In genomic region chr1:160713383-160713782, GRCm38 (mm10) we compare ENCODE assay signal across 26 mouse cellular contexts.
DNase-seq lines count a peak whose midpoint lies in the region; ATAC-seq lines count a peak whose summit lies in the region.
"Had no signal": no experiment of that assay in that cellular context is flagged by ENCODE, and none has a peak within 500 bp of the region (broad histone marks: within the 10 kb centered on the region; RNA-seq: fewer than 3 reads in every experiment).

No protein-coding gene starts in this region.

- H3K9ac ChIP-seq in heart, embryonic 12.5 days = no peak overlapping the region
- no peak overlapping the region for H3K9ac ChIP-seq in heart, embryonic 16.5 days (ENCODE audit: low read length)
- H3K9ac ChIP-seq: embryonic facial prominence, embryonic 13.5 days; forebrain, embryonic 12.5 days; forebrain, embryonic 15.5 days; hindbrain, embryonic 13.5 days; intestine, embryonic 15.5 days had no signal

- H3K27ac ChIP-seq in heart, embryonic 12.5 days (ENCODE audit: poor library complexity, severe bottlenecking) = peak overlapping the region; percentile 57
- H3K27ac ChIP-seq in heart, embryonic 16.5 days (ENCODE audit: low read length) = peak overlapping the region; percentile 72
- H3K27ac ChIP-seq: embryonic facial prominence, embryonic 10.5 days; embryonic facial prominence, embryonic 13.5 days; forebrain, embryonic 12.5 days; forebrain, embryonic 15.5 days; hindbrain, embryonic 10.5 days; hindbrain, embryonic 13.5 days; intestine, embryonic 15.5 days had no signal

- H3K36me3 ChIP-seq in heart, embryonic 12.5 days = peaks cover 5% of the 10 kb centered on the region; the same call in 1 of the 2 replicates
- H3K36me3 ChIP-seq in heart, embryonic 16.5 days (ENCODE audit: control insufficient read depth, insufficient read depth) = no peaks in the 10 kb centered on the region
- H3K36me3 ChIP-seq: embryonic facial prominence, embryonic 10.5 days; embryonic facial prominence, embryonic 13.5 days; forebrain, embryonic 12.5 days; forebrain, embryonic 15.5 days; hindbrain, embryonic 10.5 days; hindbrain, embryonic 13.5 days; intestine, embryonic 15.5 days had no signal

- intact Hi-C loops in heart, postnatal 25 days (cut with DNase I) = no loop called here

- no peak for ATAC-seq in heart, embryonic 12.5 days (ENCODE audit: insufficient number of reproducible peaks, low FRiP score)
- peak; percentile 75; the same call in 1 of the 2 replicates for ATAC-seq in heart, embryonic 16.5 days (replicated peaks; ENCODE audit: extremely low read depth, insufficient read depth, low FRiP score)
- ATAC-seq: CD4-positive, CD25-positive, alpha-beta regulatory T cell, adult 4 months; forebrain, embryonic 15.5 days; hindbrain, embryonic 16.5 days; intestine, embryonic 15.5 days had no signal

- H3K27me3 ChIP-seq in heart, embryonic 12.5 days (replicated peaks) = no peaks in the 10 kb centered on the region
- no peaks in the 10 kb centered on the region for H3K27me3 ChIP-seq in heart, embryonic 16.5 days (ENCODE audit: control insufficient read depth, insufficient read depth, low read length)
- H3K27me3 ChIP-seq: embryonic facial prominence, embryonic 13.5 days; forebrain, embryonic 12.5 days; forebrain, embryonic 15.5 days; hindbrain, embryonic 13.5 days; intestine, embryonic 15.5 days had no signal

- H3K4me3 ChIP-seq in heart, embryonic 12.5 days = no peak overlapping the region
- no peak overlapping the region for H3K4me3 ChIP-seq in heart, embryonic 16.5 days (ENCODE audit: low read length)
- H3K4me3 ChIP-seq: embryonic facial prominence, embryonic 10.5 days; embryonic facial prominence, embryonic 13.5 days; erythroblast, embryonic 14.5 days; forebrain, embryonic 12.5 days; forebrain, embryonic 15.5 days; hindbrain, embryonic 10.5 days; hindbrain, embryonic 13.5 days; intestine, embryonic 15.5 days had no signal

- 48% methylated on average over 1 of the region's 1 CpGs for WGBS in heart, embryonic 12.5 days
- WGBS in heart, embryonic 16.5 days = 51% methylated on average over 1 of the region's 1 CpGs

- no peak for DNase-seq in heart, adult 9 months (ENCODE audit: low spot score in 2 of 2)
- DNase-seq in heart, postnatal 25 days (ENCODE audit: low spot score) = no peak
- DNase-seq in heart, postnatal 4 days = peak; percentile 18
- DNase-seq in urinary bladder, postnatal 14 days (ENCODE audit: low spot score) = no peak
- DNase-seq: adrenal gland, adult 2 months; adrenal gland, postnatal 14 days; cerebellum, adult 11 months; cerebellum, adult 2 months; cerebellum, postnatal 10 days; cerebellum, postnatal 36 days; embryo, embryonic 11 days; gastrocnemius, postnatal 25 days; kidney, adult 11 months; kidney, adult 8-10 months had no signal

- no peaks in the 10 kb centered on the region for H3K9me3 ChIP-seq in heart, embryonic 12.5 days (replicated peaks)
- no peaks in the 10 kb centered on the region for H3K9me3 ChIP-seq in heart, embryonic 16.5 days (replicated peaks; ENCODE audit: control insufficient read depth, low read length)
- H3K9me3 ChIP-seq: embryonic facial prominence, embryonic 10.5 days; embryonic facial prominence, embryonic 13.5 days; forebrain, embryonic 12.5 days; forebrain, embryonic 15.5 days; hindbrain, embryonic 10.5 days; hindbrain, embryonic 13.5 days; intestine, embryonic 15.5 days had no signal

- H3K4me2 ChIP-seq in heart, embryonic 12.5 days = no peak overlapping the region
- no peak overlapping the region for H3K4me2 ChIP-seq in heart, embryonic 16.5 days (ENCODE audit: low read depth, low read length)
- H3K4me2 ChIP-seq: embryonic facial prominence, embryonic 13.5 days; forebrain, embryonic 12.5 days; forebrain, embryonic 15.5 days; hindbrain, embryonic 13.5 days; intestine, embryonic 15.5 days had no signal

- peaks cover 12% of the 10 kb centered on the region for H3K4me1 ChIP-seq in heart, embryonic 12.5 days (replicated peaks)
- H3K4me1 ChIP-seq in heart, embryonic 16.5 days (ENCODE audit: control insufficient read depth, insufficient read depth, low read length) = peaks cover 13% of the 10 kb centered on the region
- H3K4me1 ChIP-seq: embryonic facial prominence, embryonic 10.5 days; embryonic facial prominence, embryonic 13.5 days; forebrain, embryonic 12.5 days; forebrain, embryonic 15.5 days; hindbrain, embryonic 10.5 days; hindbrain, embryonic 13.5 days; intestine, embryonic 15.5 days had no signal
